Mouse (Mus musculus) myocyte (in vitro differentiated cells): ENCODE results near the gene Tesc.

Source experiments
- MAX ChIP-seq: IDR thresholded peaks from one replicate; pipeline ENCODE4 v1.6.1; 2011; ENCODE audit warnings: low read depth, mild to moderate bottlenecking, control low read depth
- POLR2A ChIP-seq: IDR thresholded peaks from one replicate; pipeline ENCODE4 v1.6.1; 2011; ENCODE audit warnings: low read depth, mild to moderate bottlenecking, control low read depth, moderate library complexity; ENCODE audit not compliant: insufficient read length
- POLR2AphosphoS2 ChIP-seq: IDR thresholded peaks from one replicate; pipeline ENCODE4 v1.6.1; 2011; ENCODE audit warnings: low read depth, control low read depth; ENCODE audit not compliant: insufficient read length
- REST ChIP-seq: IDR thresholded peaks from one replicate; pipeline ENCODE4 v1.6.1; 2011; ENCODE audit warnings: mild to moderate bottlenecking, control low read depth, moderate library complexity; ENCODE audit not compliant: insufficient read depth, insufficient read length
- TCF12 ChIP-seq: IDR thresholded peaks from one replicate; pipeline ENCODE4 v1.6.1; 2011; ENCODE audit warnings: mild to moderate bottlenecking, control low read depth; ENCODE audit not compliant: poor library complexity, insufficient read depth, severe bottlenecking
- TCF3 ChIP-seq: IDR thresholded peaks from one replicate; pipeline ENCODE4 v1.6.1; 2011; ENCODE audit warnings: low read depth, control low read depth; ENCODE audit not compliant: insufficient read length
- USF1 ChIP-seq: IDR thresholded peaks from one replicate; pipeline ENCODE4 v1.6.1; 2011; ENCODE audit warnings: low read depth, mild to moderate bottlenecking, control low read depth, moderate library complexity

- TF ChIP-seq USF1, result no peak
- TF ChIP-seq POLR2A, result no peak
- TF ChIP-seq TCF12, result no peak
- TF ChIP-seq POLR2AphosphoS2, result no peak
- TF ChIP-seq REST, result no peak
- TF ChIP-seq MAX, result no peak
- TF ChIP-seq TCF3, result no peak
These were observed 2.6 kb downstream of the Tesc start for GRCm38 (mm10) chr5:118030022-118030675.
